Mouse (Mus musculus) ES-E14 (cell line): ENCODE results near the gene Pde6c. TPM values are rescaled to one million over a fixed set of nuclear protein-coding genes. Genes with fewer than 3 reads are reported as not detected.
A peak's percentile ranks its signal among the peaks of the same experiment; 100 is the strongest.

Experiments
- DNase-seq: peaks from one replicate; pipeline ENCODE4 v3.0.0-alpha.2; 2013; ENCODE audit warnings: low read depth, low spot score
- H3K27ac ChIP-seq: 2 replicates; pipeline ENCODE4 v1.5.1; 2012; ENCODE audit warnings: low read depth, mild to moderate bottlenecking, low read length, moderate library complexity, mixed read lengths; ENCODE audit not compliant: poor library complexity, insufficient read depth, severe bottlenecking
- H3K36me3 ChIP-seq: 2 replicates; pipeline ENCODE4 v1.6.1; 2012; ENCODE audit warnings: mild to moderate bottlenecking, low read length, moderate library complexity, mixed read lengths; ENCODE audit not compliant: control insufficient read depth, poor library complexity, insufficient read depth, severe bottlenecking
- H3K4me1 ChIP-seq, 2 experiments: fragments of 150-350 bp in 1 of 2; sonication (generic) in 1 of 2; 2 replicates each; pipeline ENCODE4 v1.6.1; 2012; ENCODE audit warnings: low read length in 2 of 2, mild to moderate bottlenecking in 1 of 2, mixed read lengths in 1 of 2; ENCODE audit not compliant: control insufficient read depth in 2 of 2, insufficient read depth in 2 of 2, poor library complexity in 1 of 2
- H3K4me3 ChIP-seq, 2 experiments: fragments of 150-350 bp in 1 of 2; sonication (generic) in 1 of 2; 2 replicates each; pipeline ENCODE4 v1.5.1; 2012; ENCODE audit warnings: low read length in 2 of 2, low read depth in 1 of 2, mild to moderate bottlenecking in 1 of 2, mixed read lengths in 1 of 2; ENCODE audit not compliant: insufficient read depth in 1 of 2, poor library complexity in 1 of 2, severe bottlenecking in 1 of 2
- H3K9ac ChIP-seq: 2 replicates; pipeline ENCODE4 v1.6.1; 2012; ENCODE audit warnings: low read depth, mild to moderate bottlenecking, low read length, mixed read lengths; ENCODE audit not compliant: poor library complexity, insufficient read depth, severe bottlenecking
- H3K9me3 ChIP-seq: fragments of 150-350 bp; sonication (generic); 2 replicates; pipeline ENCODE4 v1.6.1; 2012; ENCODE audit warnings: low read depth, mild to moderate bottlenecking, low read length; ENCODE audit not compliant: control insufficient read depth, insufficient read depth
- CHD2 ChIP-seq: IDR thresholded peaks from 2 replicates; pipeline ENCODE4 v1.6.1; 2014; ENCODE audit warnings: mild to moderate bottlenecking, low read depth, low read length, inconsistent platforms
- HCFC1 ChIP-seq: IDR thresholded peaks from 2 replicates; pipeline ENCODE4 v1.6.1; 2012; ENCODE audit warnings: low read length, inconsistent platforms, borderline replicate concordance; ENCODE audit not compliant: insufficient read depth
- MAFK ChIP-seq: IDR thresholded peaks from 2 replicates; pipeline ENCODE4 v1.6.1; 2014; ENCODE audit warnings: mild to moderate bottlenecking, low read depth, low read length, inconsistent platforms; ENCODE audit not compliant: insufficient read depth
- ZC3H11A ChIP-seq: IDR thresholded peaks from 2 replicates; pipeline ENCODE4 v1.6.1; 2012; ENCODE audit warnings: low read depth, mild to moderate bottlenecking, inconsistent platforms, low read length, borderline replicate concordance
- ZNF384 ChIP-seq: IDR thresholded peaks from 2 replicates; pipeline ENCODE4 v1.6.1; 2012; ENCODE audit warnings: low read depth, low read length, inconsistent platforms
- in situ Hi-C, 2 experiments: fragments of 600-800 bp; cut with MboI; formaldehyde crosslinking; loops; one replicate each; pipeline ENCODE4 v1.15.1; 2025; ENCODE audit warnings: low sequenced_read_pairs in 2 of 2, inconsistent platforms in 1 of 2; ENCODE audit not compliant: unreplicated experiment in 2 of 2
- total RNA-seq: library from RNA; depleted of rRNA; stranded (reverse); fragments of 300-350 nt; gene quantifications from 2 replicates; pipeline ENCODE4 v1.2.3, GENCODE M21; 2012

Pde6c gene
- total RNA-seq, 1 experiment = not detected

- Histone ChIP-seq H3K4me3 (no peak overlapping the region), H3K9me3 (no peaks in the 10 kb centered on the region), H3K9ac (no peak overlapping the region), H3K4me1 (no peaks in the 10 kb centered on the region), H3K27ac (no peak overlapping the region), H3K36me3 (peaks cover 4% of the 10 kb centered on the region; the same call in 1 of the 2 replicates)
- in situ Hi-C loops = loop anchor here in 1 of 2 experiments (25.0 kb wide), 1 partner anchor 233 kb away; no protein-coding TSS in a partner anchor
- no peak for DNase-seq
- TF ChIP-seq ZNF384 (no peak), ZC3H11A (no peak), MAFK (peak; percentile 66; the same call in 1 of the 2 replicates)
These were observed 62.7 kb downstream of the Pde6c start for GRCm38 (mm10) chr19:38195245-38195644.

GRCm38 (mm10) chr19:38198731-38199130 is 66.2 kb downstream of the Pde6c start:
- Histone ChIP-seq H3K4me1 (peaks cover 0 to 2% of the 10 kb centered on the region in 2 experiments; a peak in 1 of 4 replicates), H3K9ac (no peak overlapping the region), H3K4me3 (no peak overlapping the region), H3K27ac (no peak overlapping the region), H3K9me3 (no peaks in the 10 kb centered on the region), H3K36me3 (peaks cover 4% of the 10 kb centered on the region; the same call in 1 of the 2 replicates)
- in situ Hi-C loops = loop anchor here in 1 of 2 experiments (25.0 kb wide), 1 partner anchor 236 kb away; no protein-coding TSS in a partner anchor
- peak; percentile 16 for DNase-seq
- TF ChIP-seq HCFC1 = no peak
- 0 out of 2 replicates have a peak, but pooled peaks have one; percentile 15 for TF ChIP-seq ZNF384

GRCm38 (mm10) chr19:38206669-38207068 is 74.1 kb downstream of the Pde6c start:
- in situ Hi-C loops = no loop called here
- DNase-seq = no peak
- H3K27ac ChIP-seq = no peak overlapping the region
- peaks cover 0 to 2% of the 10 kb centered on the region in 2 experiments; a peak in 1 of 4 replicates for H3K4me1 ChIP-seq
- H3K36me3 ChIP-seq = peaks cover 2% of the 10 kb centered on the region
- TF ChIP-seq MAFK (no peak), ZC3H11A (peak; percentile 30; the same call in 1 of the 2 replicates), HCFC1 (no peak)
- H3K9ac ChIP-seq = no peak overlapping the region
- H3K4me3 ChIP-seq = no peak overlapping the region
- H3K9me3 ChIP-seq = no peaks in the 10 kb centered on the region

GRCm38 (mm10) chr19:38217696-38218095 is 85.1 kb downstream of the Pde6c start:
- H3K9me3 ChIP-seq = no peaks in the 10 kb centered on the region
- H3K4me3 ChIP-seq = no peak overlapping the region
- no peaks in the 10 kb centered on the region; the same call in 1 of the 2 replicates for H3K36me3 ChIP-seq
- TF ChIP-seq CHD2 = no peak
- TF ChIP-seq ZC3H11A = no peak
- TF ChIP-seq ZNF384 = no peak
- TF ChIP-seq HCFC1 = no peak
- no peak for TF ChIP-seq MAFK
- H3K27ac ChIP-seq = no peak overlapping the region
- in situ Hi-C loops = no loop called here
- no peak for DNase-seq
- H3K4me1 ChIP-seq = no peaks in the 10 kb centered on the region
- H3K9ac ChIP-seq = no peak overlapping the region

- in situ Hi-C loops = no loop called here
- Histone ChIP-seq H3K27ac (no peak overlapping the region), H3K36me3 (no peaks in the 10 kb centered on the region), H3K9ac (peak overlapping the region; percentile 94), H3K4me1 (no peaks in the 10 kb centered on the region), H3K9me3 (no peaks in the 10 kb centered on the region), H3K4me3 (peak overlapping the region; percentile 68 to 99)
- DNase-seq = no peak
- no peak for TF ChIP-seq ZC3H11A
- no peak for TF ChIP-seq ZNF384
- no peak for TF ChIP-seq MAFK
- TF ChIP-seq CHD2 = no peak
- no peak for TF ChIP-seq HCFC1
These were observed 90.8 kb downstream of the Pde6c start for GRCm38 (mm10) chr19:38223356-38223904.
